Mouse (Mus musculus) adrenal gland, adult 18-20 months (tissue): Measurements from ENCODE around the gene 4930505A04Rik. TPM values are rescaled to one million over a fixed set of nuclear protein-coding genes. Genes with fewer than 3 reads are reported as not detected.
"Not testable (repeated sequence)": the region's sequence is repeated elsewhere in the genome, so short reads cannot be mapped to it uniquely, and the experiment has no call there.

Experiments used
- DNase-seq, 2 experiments: peaks; one replicate each; pipeline ENCODE4 v3.0.0; 2021 to 2022; ENCODE audit warnings: low spot score in 2 of 2
- long read RNA-seq, 2 experiments: library from polyadenylated mRNA; stranded (forward); transcript quantifications; one replicate each; pipeline ENCODE4 v2.0.0; 2021
- total RNA-seq, 2 experiments: library from RNA; stranded (reverse); gene quantifications; 1 replicate in 1 of 2; 2 replicates in 1 of 2; pipeline ENCODE4 v1.2.3; 2021

Gene 4930505A04Rik
- total RNA-seq: under 1 TPM; 0.35 to 0.36 TPM
- long read RNA-seq, experiment 1: 0 reads
- long read RNA-seq, experiment 2: 0 reads

GRCm38 (mm10) chr11:30471751-30472593, at the start of gene 4930505A04Rik:
Gene 4930505A04Rik (minus strand): TSS chr11:30471827.
- peak; percentile 58 to 60 for DNase-seq

- DNase-seq: no peak
Measured at GRCm38 (mm10) chr11:30517133-30517532, 45.5 kb upstream of the 4930505A04Rik start.

- no peak for DNase-seq
Measured at GRCm38 (mm10) chr11:30508178-30508577, 36.6 kb upstream of the 4930505A04Rik start.

GRCm38 (mm10) chr11:30498738-30499355, 27.2 kb upstream of the 4930505A04Rik start:
- no peak for DNase-seq

GRCm38 (mm10) chr11:30497151-30497550, 25.5 kb upstream of the 4930505A04Rik start:
- no peak for DNase-seq

- no peak for DNase-seq
Measured at GRCm38 (mm10) chr11:30491515-30492260, 20.1 kb upstream of the 4930505A04Rik start.

GRCm38 (mm10) chr11:30488183-30488582, 16.6 kb upstream of the 4930505A04Rik start:
- no peak for DNase-seq

- no peak for DNase-seq
Measured at GRCm38 (mm10) chr11:30483286-30483685, 11.7 kb upstream of the 4930505A04Rik start.

GRCm38 (mm10) chr11:30471187-30471586, 440 bp downstream of the 4930505A04Rik start:
- DNase-seq: no peak

GRCm38 (mm10) chr11:30454331-30454730, 17.3 kb downstream of the 4930505A04Rik start:
- no peak for DNase-seq

- DNase-seq: no peak
Measured at GRCm38 (mm10) chr11:30448126-30448525, 23.5 kb downstream of the 4930505A04Rik start.

- DNase-seq: no peak
Measured at GRCm38 (mm10) chr11:30447561-30447960, 24.1 kb downstream of the 4930505A04Rik start.

- DNase-seq: not testable (repeated sequence)
Measured at GRCm38 (mm10) chr11:30444192-30444905, 27.3 kb downstream of the 4930505A04Rik start.

GRCm38 (mm10) chr11:30443746-30444145, 27.9 kb downstream of the 4930505A04Rik start:
- DNase-seq: no peak

- no peak for DNase-seq
Measured at GRCm38 (mm10) chr11:30433256-30433950, 38.2 kb downstream of the 4930505A04Rik start.

GRCm38 (mm10) chr11:30405581-30405980, 66.0 kb downstream of the 4930505A04Rik start:
- DNase-seq: peak; percentile 14 to 27

- DNase-seq: no peak
Measured at GRCm38 (mm10) chr11:30404619-30405200, 66.9 kb downstream of the 4930505A04Rik start.

- DNase-seq: no peak
Measured at GRCm38 (mm10) chr11:30394351-30394750, 77.3 kb downstream of the 4930505A04Rik start.

GRCm38 (mm10) chr11:30383076-30383475, 88.6 kb downstream of the 4930505A04Rik start:
- no peak for DNase-seq
